Comparison of ENCODE assay signal across 21 mouse cellular contexts in genomic region chr16:18905648-18906047, GRCm38 (mm10). TPM values are rescaled to one million over a fixed set of nuclear protein-coding genes. Genes with fewer than 3 reads are reported as not detected.
DNase-seq lines count a peak whose midpoint lies in the region; ATAC-seq lines count a peak whose summit lies in the region.
"Had no signal": no experiment of that assay in that cellular context is flagged by ENCODE, and none has a peak within 500 bp of the region (broad histone marks: within the 10 kb centered on the region; RNA-seq: fewer than 3 reads in every experiment).

No protein-coding gene starts in this region.

- no peak overlapping the region for H3K9ac ChIP-seq in heart, embryonic 11.5 days (ENCODE audit: low read depth, low read length)
- H3K9ac ChIP-seq: embryonic facial prominence, embryonic 12.5 days; forebrain, embryonic 13.5 days; forebrain, embryonic 15.5 days; forebrain, postnatal 0 days had no signal

- 94% methylated on average over 1 of the region's 1 CpGs for whole genome bisulfite sequencing in heart, embryonic 11.5 days (ENCODE audit: insufficient replicate concordance)

- no peak overlapping the region for H3K4me2 ChIP-seq in heart, embryonic 11.5 days
- H3K4me2 ChIP-seq: embryonic facial prominence, embryonic 12.5 days; forebrain, embryonic 13.5 days; forebrain, embryonic 15.5 days had no signal

- peaks cover 5% of the 10 kb centered on the region for H3K36me3 ChIP-seq in heart, embryonic 11.5 days (ENCODE audit: control insufficient read depth, insufficient read depth, low read length)

- no peak overlapping the region for H3K4me3 ChIP-seq in heart, embryonic 11.5 days (ENCODE audit: low read depth, low read length)
- H3K4me3 ChIP-seq: embryonic facial prominence, embryonic 10.5 days; embryonic facial prominence, embryonic 12.5 days; forebrain, embryonic 13.5 days; forebrain, embryonic 15.5 days had no signal

- H3K9me3 ChIP-seq in heart, embryonic 11.5 days (replicated peaks; ENCODE audit: control insufficient read depth, low read length), result no peaks in the 10 kb centered on the region
- H3K9me3 ChIP-seq: embryonic facial prominence, embryonic 10.5 days; embryonic facial prominence, embryonic 12.5 days; forebrain, embryonic 13.5 days; forebrain, embryonic 15.5 days; G1E had no signal

- no peak overlapping the region for H3K27ac ChIP-seq in heart, embryonic 11.5 days (ENCODE audit: low read depth, low read length)
- H3K27ac ChIP-seq: embryonic facial prominence, embryonic 10.5 days; embryonic facial prominence, embryonic 12.5 days; forebrain, embryonic 13.5 days; forebrain, embryonic 15.5 days had no signal

- ATAC-seq in heart, embryonic 11.5 days (replicated peaks; ENCODE audit: insufficient number of reproducible peaks, low FRiP score, low TSS enrichment), result no peak
- ATAC-seq: forebrain, embryonic 13.5 days; forebrain, embryonic 15.5 days; forebrain, postnatal 0 days; Patski had no signal

- H3K27me3 ChIP-seq in heart, embryonic 11.5 days (ENCODE audit: control insufficient read depth, insufficient read depth, low read length), result no peaks in the 10 kb centered on the region
- H3K27me3 ChIP-seq: embryonic facial prominence, embryonic 12.5 days; forebrain, embryonic 13.5 days; forebrain, embryonic 15.5 days; Patski had no signal

- DNase-seq in heart, adult 11 months, result peak; percentile 55
- peak; percentile 12 for DNase-seq in induced T-regulatory cell, adult 2 months (ENCODE audit: low read depth)
- DNase-seq in layer of hippocampus, postnatal 14 days (ENCODE audit: low spot score in 2 of 2), result no peak
- no peak for DNase-seq in left cerebral cortex, adult 11 months (ENCODE audit: low spot score)
- DNase-seq: adrenal gland, adult 8-10 months; adrenal gland, postnatal 14 days; adrenal gland, postnatal 36 days; B cell, adult 2 months; cerebellum, adult 11-12 months; cerebellum, adult 2 months; cerebellum, adult 9-10 months; cerebellum, postnatal 10 days; cerebellum, postnatal 25 days; forebrain, postnatal 0 days had no signal

- no peaks in the 10 kb centered on the region for H3K4me1 ChIP-seq in heart, embryonic 11.5 days (ENCODE audit: control insufficient read depth, insufficient read depth, low read length)
- H3K4me1 ChIP-seq: embryonic facial prominence, embryonic 10.5 days; embryonic facial prominence, embryonic 12.5 days; forebrain, embryonic 13.5 days; forebrain, embryonic 15.5 days had no signal

RNA-seq across cellular contexts. Expression of gene Hira, which starts 28.8 kb away (rescaled TPM):
- polyA plus RNA-seq in heart, embryonic 11.5 days (2014; fragmentation: Nextera tagmentation; extraction: Ambion mirVana), result 9.2 and 9.8 TPM in 2 replicates
- 10 to 100 TPM; 74.3 to 83.3 TPM for total RNA-seq in layer of hippocampus, postnatal 14 days (2021)

RNA-seq across cellular contexts. Expression of gene Mrpl40, which starts 29.0 kb away (rescaled TPM):
- polyA plus RNA-seq in heart, embryonic 11.5 days (2014; fragmentation: Nextera tagmentation; extraction: Ambion mirVana), result 93.8 and 105 TPM in 2 replicates
- 10 to 100 TPM; 38.2 to 39.5 TPM for total RNA-seq in layer of hippocampus, postnatal 14 days (2021)

Comparison
In these comparisons a context has a peak if more than half of its experiments do, and no peak if none do; other contexts are left out.
1. DNase-seq: peak in heart, adult 11 months (single experiment) and induced T-regulatory cell, adult 2 months (single experiment); none in layer of hippocampus, postnatal 14 days (0 of 2) and left cerebral cortex, adult 11 months (single experiment).